Mouse (Mus musculus) cerebellum, adult 11-12 months (tissue): ENCODE data around the gene Vmn1r233.
A peak's percentile ranks its signal among the peaks of the same experiment; 100 is the strongest.

Experiments
- DNase-seq: peaks from one replicate; pipeline ENCODE4 v3.0.0; 2022

Gene Vmn1r233

DNA sequence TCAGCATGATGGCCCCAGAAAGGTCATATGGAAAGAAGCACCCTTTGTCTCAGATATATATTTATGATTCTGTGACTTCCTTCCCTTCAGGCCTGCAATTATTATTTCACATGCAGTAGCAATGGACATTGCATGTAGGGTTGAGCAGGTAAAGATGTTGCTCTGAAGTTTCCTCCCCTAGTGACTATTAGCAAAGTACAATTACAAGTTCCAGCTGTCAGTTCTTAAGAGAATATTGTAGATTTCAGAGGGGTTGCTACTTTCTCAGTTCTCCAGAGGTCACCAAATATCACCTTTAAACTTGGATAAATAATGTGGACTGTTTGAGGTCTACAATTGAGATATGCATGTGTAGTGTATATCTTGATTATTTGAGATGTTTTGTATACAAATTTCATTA is at the start of gene Vmn1r233:
Gene Vmn1r233, minus strand, starts transcription at position 101 of the 400 bp plus-strand sequence.
- no peak for DNase-seq

GRCm38 (mm10) chr17:21018410-21019080 is 22.3 kb upstream of the Vmn1r233 start:
- no peak for DNase-seq

DNA sequence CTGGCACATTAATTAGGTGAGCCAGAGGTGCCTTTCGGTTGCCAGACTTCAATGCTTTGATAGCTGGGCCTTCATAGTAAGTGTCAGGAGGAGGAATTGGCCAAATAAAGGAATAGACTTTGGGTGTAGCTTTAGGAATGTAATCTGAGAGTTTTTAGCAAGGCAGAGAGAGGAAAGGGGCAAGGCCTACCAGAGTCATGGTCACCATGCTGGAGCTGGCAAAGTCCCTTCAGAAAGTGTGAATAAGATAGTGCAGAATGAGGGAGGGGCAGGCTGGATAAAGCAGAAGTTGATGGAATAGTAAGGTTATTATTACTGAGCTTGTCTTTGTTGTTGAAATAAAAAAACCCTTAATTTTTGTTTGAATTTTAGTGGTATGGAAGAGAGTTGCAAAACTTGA is 13.5 kb upstream of the Vmn1r233 start:
- no peak for DNase-seq

DNA sequence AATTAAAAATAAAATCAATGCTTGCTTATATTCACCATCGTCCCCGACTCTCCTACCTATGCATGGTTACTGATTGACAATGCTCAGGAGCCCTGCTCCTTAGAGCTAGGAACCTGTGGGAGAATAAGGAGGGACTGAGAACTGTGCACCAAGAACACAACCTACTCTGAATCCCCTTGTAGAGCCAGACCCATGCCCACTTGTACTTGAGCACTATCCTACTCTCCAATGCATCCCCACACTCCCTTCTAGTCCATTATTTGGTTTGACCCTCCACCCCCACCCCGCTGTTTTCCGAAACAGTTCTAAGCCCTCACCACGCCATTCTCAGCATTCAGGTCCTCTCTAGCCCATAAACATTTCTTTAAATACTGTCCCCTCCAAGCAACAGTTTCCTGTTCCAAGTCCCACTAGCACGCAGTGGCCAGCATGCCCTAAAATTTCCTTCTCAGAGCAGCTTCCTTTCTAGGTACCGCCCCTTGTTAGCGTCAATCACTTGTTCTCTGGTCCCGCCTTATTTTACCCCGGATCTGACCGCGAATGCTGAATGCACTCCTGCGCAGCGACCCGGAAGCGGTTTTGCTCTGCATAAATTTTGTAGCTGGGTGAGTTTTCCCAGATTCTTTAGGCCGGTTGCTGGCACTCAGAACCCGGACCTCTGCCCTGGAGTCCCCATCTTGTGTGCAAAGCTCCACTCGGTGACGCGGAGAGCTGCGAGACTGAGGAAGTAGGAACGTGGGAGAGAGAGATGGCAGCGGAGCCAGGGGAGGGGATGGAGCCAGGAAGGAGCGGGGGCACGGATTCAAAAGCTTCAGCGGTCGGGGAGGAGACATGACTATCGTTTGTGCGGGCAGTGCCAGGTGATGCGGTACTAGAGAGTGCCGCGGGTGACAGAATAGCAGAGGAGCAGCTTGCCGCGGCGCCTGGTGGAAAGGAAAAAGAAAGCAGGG is 12.4 kb upstream of the Vmn1r233 start, which contains the start of gene Zfp160:
Gene Zfp160, plus strand, starts transcription at position 522 of the 950 bp plus-strand sequence.
- DNase-seq: peak; percentile 86

DNA sequence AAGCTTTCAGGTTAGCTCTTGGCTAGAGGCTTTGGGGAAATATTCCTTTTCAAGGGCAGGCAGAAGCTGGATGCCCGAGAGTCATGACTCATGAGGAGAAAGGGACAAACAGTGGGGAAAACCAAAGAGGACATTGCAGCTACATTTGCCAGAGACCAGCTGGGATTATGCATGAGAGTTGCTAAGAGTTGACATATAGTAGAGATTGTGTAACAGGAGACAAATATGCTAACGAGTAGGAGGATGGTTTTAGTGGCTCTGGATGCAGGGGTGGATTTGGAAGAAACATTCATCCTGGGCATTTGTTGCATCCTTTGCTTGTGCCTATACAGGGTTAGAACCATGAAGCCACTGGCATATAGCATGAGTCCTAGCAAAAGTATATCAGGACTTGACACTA is 2.5 kb downstream of the Vmn1r233 start:
- no peak for DNase-seq

DNA sequence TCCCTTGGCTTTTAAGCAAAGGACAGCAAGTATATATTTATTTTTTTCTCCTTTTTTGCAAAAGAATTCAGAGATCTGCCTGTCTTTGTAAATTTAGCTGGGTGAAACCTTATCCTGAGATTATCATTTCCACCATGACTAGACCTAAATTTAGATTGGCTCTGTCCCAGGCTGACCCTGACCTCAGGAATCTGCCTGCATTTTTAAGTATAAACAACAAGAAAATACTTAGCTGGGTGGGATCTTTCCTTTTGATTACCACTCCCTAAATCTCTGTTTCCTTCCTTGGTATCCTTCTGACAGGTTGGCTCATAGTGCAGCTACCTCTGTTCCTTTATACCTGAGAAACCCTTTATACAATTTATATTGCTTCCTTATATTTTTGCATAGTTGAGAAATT is 29.6 kb downstream of the Vmn1r233 start:
- no peak for DNase-seq

DNA sequence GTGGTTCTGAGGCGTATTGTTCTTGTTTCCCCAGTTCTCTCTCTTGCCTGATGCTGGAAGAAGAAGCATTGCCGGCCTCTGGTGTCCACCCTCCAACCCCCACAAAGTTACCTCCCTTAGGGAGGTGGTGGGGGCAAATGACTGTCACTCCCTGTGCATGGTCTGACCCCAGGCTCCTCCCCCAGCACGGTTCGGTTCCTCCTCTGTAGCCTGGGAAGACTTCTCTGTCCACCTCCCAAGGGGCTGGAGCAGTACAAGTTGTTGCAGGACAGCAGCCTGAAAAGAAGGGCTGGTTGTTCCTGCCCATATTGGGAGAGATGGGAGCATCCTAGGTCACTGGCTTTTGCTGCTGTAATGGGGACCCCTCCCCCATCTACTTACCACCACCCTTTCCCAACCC is 30.8 kb downstream of the Vmn1r233 start:
- DNase-seq: no peak

DNA sequence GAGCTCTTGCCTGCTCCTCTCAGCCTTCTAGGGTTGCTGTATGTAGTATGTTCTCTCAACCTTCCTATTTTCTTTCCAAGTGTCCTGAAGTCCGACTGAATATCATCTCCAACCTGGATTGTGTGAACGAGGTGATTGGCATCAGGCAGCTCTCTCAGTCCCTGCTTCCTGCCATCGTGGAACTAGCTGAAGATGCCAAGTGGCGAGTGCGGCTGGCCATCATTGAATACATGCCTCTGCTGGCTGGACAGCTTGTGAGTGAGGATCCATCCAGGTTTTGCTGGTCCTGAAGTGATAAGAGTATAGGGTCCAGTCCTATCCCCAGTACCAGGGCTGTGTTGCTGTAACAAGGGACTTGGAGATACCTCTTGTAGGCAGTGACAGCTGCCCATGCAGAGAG is 35.9 kb downstream of the Vmn1r233 start:
- no peak for DNase-seq

DNA sequence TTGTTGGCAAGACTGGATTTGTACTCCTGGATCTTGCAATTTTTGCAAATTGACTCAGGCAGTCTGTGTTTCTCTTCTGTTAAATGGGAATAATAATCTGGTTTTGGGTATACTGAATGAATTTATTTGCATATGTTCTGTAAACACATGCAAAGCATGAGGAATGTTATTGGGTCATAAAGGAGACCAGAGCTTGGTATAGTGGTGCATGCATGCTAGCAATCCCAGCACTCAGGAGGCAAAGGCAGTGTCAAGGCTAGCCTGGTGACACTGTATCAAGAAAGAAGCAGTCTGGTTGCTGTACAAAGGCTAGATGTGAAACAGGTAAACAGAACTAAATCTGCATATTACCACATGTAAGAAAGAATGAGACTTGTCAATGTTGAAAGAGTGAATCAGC is 49.6 kb downstream of the Vmn1r233 start:
- no peak for DNase-seq

- peak; percentile 60 for DNase-seq
These were observed 50.2 kb downstream of the Vmn1r233 start for GRCm38 (mm10) chr17:20946026-20946565.

DNA sequence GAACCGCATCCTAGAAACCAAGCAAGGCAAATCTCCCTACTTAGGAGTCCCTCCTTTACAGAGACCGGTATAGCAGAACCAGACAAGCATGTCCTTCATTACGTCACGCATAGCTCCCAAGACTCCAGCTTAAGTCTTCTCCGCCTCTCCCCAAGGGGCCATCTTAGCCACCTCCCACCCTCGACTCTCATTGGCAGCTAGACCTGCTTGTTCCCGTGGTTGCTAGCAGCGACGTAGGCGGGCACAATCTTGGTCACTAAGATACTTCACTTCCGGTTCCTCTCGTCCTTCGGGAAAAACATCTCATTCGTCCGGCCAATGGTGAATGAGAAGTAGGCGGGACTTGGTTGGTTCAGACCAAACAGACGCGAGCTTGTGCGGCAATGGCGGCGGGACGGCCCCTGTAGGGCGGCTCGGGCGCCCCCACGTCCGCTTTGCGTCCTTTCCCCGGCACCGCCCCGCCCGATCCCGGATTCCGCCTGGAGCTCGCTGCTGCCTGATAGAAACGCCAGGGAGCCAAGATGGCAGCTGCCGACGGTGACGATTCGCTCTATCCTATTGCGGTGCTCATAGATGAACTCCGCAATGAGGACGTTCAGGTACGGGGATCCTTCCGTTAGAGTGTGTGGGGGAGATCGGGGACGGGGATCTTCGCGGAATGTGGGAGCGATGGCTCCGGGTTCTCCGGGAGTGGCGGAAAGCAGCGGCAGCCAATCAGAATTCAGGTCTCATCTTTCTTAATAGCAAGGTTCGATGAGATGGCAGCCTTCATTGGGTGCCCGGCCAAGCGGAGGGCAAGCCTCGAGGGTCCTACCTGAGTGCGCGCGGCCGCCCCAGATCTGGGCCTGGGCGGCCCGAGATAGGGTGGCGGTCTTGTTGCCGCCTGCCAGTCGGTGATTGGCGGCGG is 51.0 kb downstream of the Vmn1r233 start, which contains the start of gene Ppp2r1a:
Gene Ppp2r1a, plus strand, starts transcription at position 327 of the 907 bp plus-strand sequence.
- peak; percentile 100 for DNase-seq

DNA sequence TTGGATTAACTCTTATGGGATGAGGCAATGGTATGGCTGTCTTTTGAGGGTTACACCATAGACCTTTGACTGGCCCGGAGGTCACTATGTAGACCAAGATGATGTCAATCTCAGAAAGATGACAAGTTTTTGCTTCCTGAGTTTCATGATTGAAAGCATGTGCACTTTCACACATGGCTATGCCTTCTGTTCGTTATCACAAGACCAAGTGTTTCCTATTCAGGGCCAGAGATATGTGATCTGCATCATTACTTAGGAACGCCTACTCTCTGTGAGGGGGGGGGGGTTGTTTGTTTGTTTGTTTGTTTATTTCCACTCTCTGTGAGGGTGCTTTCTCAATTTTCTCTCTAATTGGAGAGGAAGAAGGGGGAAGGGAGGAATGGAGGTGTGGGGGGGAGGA is 52.0 kb downstream of the Vmn1r233 start:
- DNase-seq: peak; percentile 18
